Mouse (Mus musculus): ENCODE results near the gene Wipi1. TPM values are rescaled to one million over a fixed set of nuclear protein-coding genes. Genes with fewer than 3 reads are reported as not detected.

The Wipi1 gene
- polyA plus RNA-seq, 1 experiment from 2014 or later: 31.5 TPM

DNA sequence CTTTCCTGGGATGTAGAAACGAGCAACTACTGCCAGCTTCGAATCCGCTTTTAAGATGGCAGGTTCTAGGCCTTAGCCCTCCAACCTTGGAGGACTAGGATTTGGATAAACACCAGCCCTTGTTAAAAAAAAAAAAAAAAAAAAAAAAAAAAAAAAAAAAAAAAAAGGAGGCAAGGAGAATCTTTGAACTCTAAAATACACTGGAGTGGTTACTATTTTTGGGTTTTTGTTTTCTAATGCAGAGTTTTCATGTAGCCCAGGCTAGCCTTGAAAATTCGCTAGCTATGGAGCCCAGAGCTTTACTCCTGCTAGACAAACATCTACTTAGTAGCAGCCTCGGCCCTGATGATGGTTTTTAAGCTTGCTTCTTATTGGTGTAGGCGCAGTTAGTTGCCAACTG, 4.2 kb downstream of the Wipi1 start:
- H3K9me3 ChIP-seq (ENCODE audit: control insufficient read depth, low read length): no peaks in the 10 kb centered on the region
- H3K4me3 ChIP-seq (ENCODE audit: control insufficient read depth in 1 of 2, insufficient read depth in 1 of 2, low read depth in 1 of 2, low read length in 2 of 2): no peak overlapping the region
- no peaks in the 10 kb centered on the region for H3K27me3 ChIP-seq (ENCODE audit: control insufficient read depth, insufficient read depth, low read length)
- ATAC-seq (ENCODE audit: insufficient number of reproducible peaks, insufficient read depth, low FRiP score, low read depth): no peak
- H3K36me3 ChIP-seq (ENCODE audit: control insufficient read depth, insufficient read depth, low read length): peaks cover 28% of the 10 kb centered on the region
- H3K4me2 ChIP-seq (ENCODE audit: low read length): no peak overlapping the region
- WGBS: 82% methylated on average over 6 of the region's 6 CpGs
- H3K9ac ChIP-seq (ENCODE audit: low read length): no peak overlapping the region
- no peak overlapping the region for H3K27ac ChIP-seq (replicated peaks in 1 of 2; ENCODE audit: control insufficient read depth in 1 of 2, insufficient read depth in 1 of 2, low read depth in 2 of 2, low read length in 2 of 2)
- peaks cover 6 to 21% of the 10 kb centered on the region in 2 experiments for H3K4me1 ChIP-seq (ENCODE audit: control insufficient read depth in 2 of 2, insufficient read depth in 2 of 2, low read length in 2 of 2)

DNA sequence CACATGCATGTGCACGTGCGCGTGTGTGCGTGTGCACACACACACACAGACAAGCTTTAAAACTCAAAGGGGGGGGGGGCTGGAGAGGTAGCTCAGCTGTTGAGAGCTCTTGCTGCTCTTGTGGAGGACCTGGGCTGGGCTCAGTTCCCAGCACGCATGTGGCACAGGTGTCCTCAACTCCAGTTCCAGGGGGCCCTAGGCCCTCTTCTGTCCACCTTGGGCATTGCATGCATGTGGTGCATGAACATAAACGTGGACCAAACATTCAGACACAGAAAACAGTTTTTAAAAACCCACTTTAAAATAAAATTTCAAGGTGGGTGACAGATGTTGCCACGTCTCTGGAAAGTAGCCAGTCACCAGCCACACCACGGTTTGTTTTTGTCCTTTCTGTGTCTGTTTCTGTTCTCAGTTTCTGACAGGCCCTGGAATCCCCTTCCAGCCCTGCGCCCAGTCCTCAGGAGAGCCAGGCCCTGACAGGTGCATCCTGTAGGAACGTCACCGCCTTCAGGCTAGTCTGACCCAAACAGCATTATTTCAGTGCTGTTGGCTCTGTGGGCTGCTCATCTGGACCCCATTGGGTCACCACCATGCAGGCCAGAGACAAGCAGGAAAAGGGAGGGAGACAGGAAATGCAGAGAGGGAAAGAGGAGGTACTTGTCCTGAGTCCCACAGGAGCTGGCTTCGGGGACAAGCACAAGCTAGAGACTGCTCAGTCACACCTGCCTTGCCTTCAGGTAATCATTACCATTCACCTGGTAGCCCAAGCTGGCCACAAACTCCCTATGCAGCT, 12.8 kb downstream of the Wipi1 start:
- ATAC-seq (ENCODE audit: insufficient number of reproducible peaks, insufficient read depth, low FRiP score, low read depth): no peak
- peaks cover 92% of the 10 kb centered on the region for H3K36me3 ChIP-seq (ENCODE audit: control insufficient read depth, insufficient read depth, low read length)
- WGBS: 82% methylated on average over 12 of the region's 12 CpGs

DNA sequence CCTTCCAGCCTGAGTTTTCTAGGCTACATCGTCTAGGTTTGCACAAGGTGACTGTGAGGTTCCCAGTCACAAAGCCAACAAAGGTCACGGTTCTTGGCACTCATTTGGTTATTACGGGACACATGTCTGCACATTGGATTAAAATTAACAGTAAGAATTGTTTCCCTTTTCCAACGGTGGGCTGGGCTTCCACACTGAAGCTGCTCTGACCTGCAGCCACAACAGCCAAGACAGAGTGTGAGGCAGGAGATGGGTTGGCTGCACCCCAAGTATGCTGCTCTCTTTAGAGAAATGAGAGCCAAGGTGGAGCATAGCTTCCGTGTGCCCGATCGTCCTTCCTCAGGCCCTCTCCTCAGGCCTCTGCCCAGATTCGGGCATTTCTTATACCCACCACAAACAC, 17.0 kb downstream of the Wipi1 start:
- Histone ChIP-seq H3K27me3 (ENCODE audit: control insufficient read depth, insufficient read depth, low read length) (no peaks in the 10 kb centered on the region), H3K9me3 (ENCODE audit: control insufficient read depth, low read length) (no peaks in the 10 kb centered on the region), H3K27ac (replicated peaks in 1 of 2; ENCODE audit: control insufficient read depth in 1 of 2, insufficient read depth in 1 of 2, low read depth in 2 of 2, low read length in 2 of 2) (no peak overlapping the region), H3K36me3 (ENCODE audit: control insufficient read depth, insufficient read depth, low read length) (peaks cover 56% of the 10 kb centered on the region), H3K9ac (ENCODE audit: low read length) (no peak overlapping the region), H3K4me3 (ENCODE audit: control insufficient read depth in 1 of 2, insufficient read depth in 1 of 2, low read depth in 1 of 2, low read length in 2 of 2) (no peak overlapping the region), H3K4me1 (ENCODE audit: control insufficient read depth in 2 of 2, insufficient read depth in 2 of 2, low read length in 2 of 2) (peaks cover 4 to 9% of the 10 kb centered on the region in 2 experiments), H3K4me2 (ENCODE audit: low read length) (no peak overlapping the region)
- no peak for ATAC-seq (ENCODE audit: insufficient number of reproducible peaks, insufficient read depth, low FRiP score, low read depth)
- WGBS: 92% methylated on average over 8 of the region's 8 CpGs

More for the DNA sequence above, 12.8 kb downstream of the Wipi1 start:
- no peaks in the 10 kb centered on the region for H3K9me3 ChIP-seq (ENCODE audit: control insufficient read depth, low read length)
- no peak overlapping the region for H3K9ac ChIP-seq (ENCODE audit: low read length)
- H3K4me1 ChIP-seq (ENCODE audit: control insufficient read depth in 2 of 2, insufficient read depth in 2 of 2, low read length in 2 of 2): no peaks in the 10 kb centered on the region
- no peaks in the 10 kb centered on the region for H3K27me3 ChIP-seq (ENCODE audit: control insufficient read depth, insufficient read depth, low read length)
- no peak overlapping the region for H3K4me2 ChIP-seq (ENCODE audit: low read length)
- no peak overlapping the region for H3K4me3 ChIP-seq (ENCODE audit: control insufficient read depth in 1 of 2, insufficient read depth in 1 of 2, low read depth in 1 of 2, low read length in 2 of 2)
- no peak overlapping the region for H3K27ac ChIP-seq (replicated peaks in 1 of 2; ENCODE audit: control insufficient read depth in 1 of 2, insufficient read depth in 1 of 2, low read depth in 2 of 2, low read length in 2 of 2)

DNA sequence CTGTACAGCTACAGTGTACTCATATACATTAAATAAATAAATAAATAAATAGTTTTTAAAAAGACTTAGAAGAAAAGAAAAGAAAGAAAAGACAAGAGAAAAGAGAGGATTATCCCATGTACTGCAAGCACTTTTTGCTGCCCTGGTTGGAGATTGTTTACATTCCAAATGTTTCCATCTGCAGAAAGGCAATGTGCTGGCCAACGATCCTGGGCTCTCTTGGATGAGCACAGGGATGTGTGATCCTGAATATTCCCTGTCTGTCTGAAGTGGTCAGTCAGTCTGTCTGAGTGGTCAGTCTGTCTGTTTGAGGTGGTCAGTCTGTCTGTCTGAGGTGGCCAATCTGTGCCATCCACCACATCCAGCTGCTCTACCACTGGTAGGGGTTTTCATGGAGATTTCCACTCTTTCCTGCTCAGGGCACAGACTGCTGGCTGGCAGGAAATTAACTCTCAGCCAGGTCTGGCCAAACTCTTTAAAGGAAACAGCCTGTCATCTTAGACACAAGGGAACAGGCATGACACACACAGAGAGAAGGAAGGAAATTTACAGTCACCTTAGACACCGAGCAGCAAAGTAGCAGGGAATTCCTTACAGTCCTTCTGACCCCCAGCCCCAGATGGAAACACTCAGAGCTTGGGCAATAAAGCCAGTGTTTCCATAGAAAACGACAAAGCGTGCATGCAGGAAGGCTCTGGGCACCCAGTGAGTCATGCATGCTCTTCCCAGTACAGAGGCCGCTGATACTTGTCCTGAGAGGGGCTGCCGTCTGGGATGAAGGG, 18.4 kb downstream of the Wipi1 start:
- Histone ChIP-seq H3K27me3 (ENCODE audit: control insufficient read depth, insufficient read depth, low read length) (no peaks in the 10 kb centered on the region), H3K4me3 (ENCODE audit: control insufficient read depth in 1 of 2, insufficient read depth in 1 of 2, low read depth in 1 of 2, low read length in 2 of 2) (no peak overlapping the region), H3K4me1 (ENCODE audit: control insufficient read depth in 2 of 2, insufficient read depth in 2 of 2, low read length in 2 of 2) (peaks cover 5 to 14% of the 10 kb centered on the region in 2 experiments), H3K4me2 (ENCODE audit: low read length) (no peak overlapping the region), H3K27ac (replicated peaks in 1 of 2; ENCODE audit: control insufficient read depth in 1 of 2, insufficient read depth in 1 of 2, low read depth in 2 of 2, low read length in 2 of 2) (peak overlapping the region; percentile 43 to 55), H3K9me3 (ENCODE audit: control insufficient read depth, low read length) (no peaks in the 10 kb centered on the region), H3K36me3 (ENCODE audit: control insufficient read depth, insufficient read depth, low read length) (peaks cover 43% of the 10 kb centered on the region), H3K9ac (ENCODE audit: low read length) (no peak overlapping the region)
- 43% methylated on average over 6 of the region's 6 CpGs for WGBS
- peak; percentile 41; the same call in 1 of the 2 replicates for ATAC-seq (ENCODE audit: insufficient number of reproducible peaks, insufficient read depth, low FRiP score, low read depth)

DNA sequence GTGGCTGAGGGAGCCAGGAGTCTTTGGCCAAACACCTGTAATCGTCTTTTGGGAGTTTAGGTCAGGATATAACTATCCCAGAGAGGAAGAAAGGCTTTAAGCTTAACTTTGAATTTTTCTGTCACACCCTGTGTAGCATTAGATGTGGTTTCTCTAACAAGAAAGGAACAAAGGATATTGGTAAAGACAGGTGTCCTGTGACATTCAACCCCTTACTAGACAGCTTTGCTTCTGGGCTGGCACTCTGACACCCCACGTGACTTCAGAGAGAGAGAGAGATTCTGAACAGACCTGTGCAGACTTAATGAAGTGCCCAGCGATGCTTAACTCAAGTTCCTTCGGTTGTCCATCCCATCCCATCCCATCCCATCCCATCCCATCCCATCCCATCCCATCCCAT, 20.3 kb downstream of the Wipi1 start:
- no peak overlapping the region for H3K9ac ChIP-seq (ENCODE audit: low read length)
- WGBS: 84% methylated on average over 4 of the region's 4 CpGs
- no peaks in the 10 kb centered on the region for H3K9me3 ChIP-seq (ENCODE audit: control insufficient read depth, low read length)
- no peak for ATAC-seq (ENCODE audit: insufficient number of reproducible peaks, insufficient read depth, low FRiP score, low read depth)
- peaks cover 29% of the 10 kb centered on the region for H3K36me3 ChIP-seq (ENCODE audit: control insufficient read depth, insufficient read depth, low read length)
- no peaks in the 10 kb centered on the region for H3K27me3 ChIP-seq (ENCODE audit: control insufficient read depth, insufficient read depth, low read length)
- H3K27ac ChIP-seq (replicated peaks in 1 of 2; ENCODE audit: control insufficient read depth in 1 of 2, insufficient read depth in 1 of 2, low read depth in 2 of 2, low read length in 2 of 2): no peak overlapping the region
- H3K4me3 ChIP-seq (ENCODE audit: control insufficient read depth in 1 of 2, insufficient read depth in 1 of 2, low read depth in 1 of 2, low read length in 2 of 2): no peak overlapping the region
- no peak overlapping the region for H3K4me2 ChIP-seq (ENCODE audit: low read length)
- H3K4me1 ChIP-seq (ENCODE audit: control insufficient read depth in 2 of 2, insufficient read depth in 2 of 2, low read length in 2 of 2): peaks cover 14 to 32% of the 10 kb centered on the region in 2 experiments

DNA sequence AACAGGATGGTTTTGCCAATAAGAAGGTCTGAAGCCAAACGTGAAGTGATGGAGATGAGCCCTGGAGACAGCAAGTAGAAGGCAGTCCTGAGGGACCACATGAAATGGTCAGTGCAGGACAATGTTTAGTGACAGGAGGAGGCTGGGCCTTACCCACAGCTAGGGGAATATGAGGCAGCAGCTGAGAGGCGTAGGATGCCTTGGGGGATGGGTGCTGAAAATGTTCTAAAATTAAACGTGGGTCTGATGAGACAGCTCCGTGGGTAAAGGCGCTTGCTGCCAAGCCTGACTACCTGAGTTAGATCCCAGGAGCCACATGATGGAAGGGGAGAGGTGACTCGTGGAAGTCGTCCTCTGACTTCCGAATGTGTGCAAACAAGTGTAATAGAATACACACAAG, 21.8 kb downstream of the Wipi1 start:
- H3K4me3 ChIP-seq (ENCODE audit: control insufficient read depth in 1 of 2, insufficient read depth in 1 of 2, low read depth in 1 of 2, low read length in 2 of 2): no peak overlapping the region
- peaks cover 14% of the 10 kb centered on the region for H3K36me3 ChIP-seq (ENCODE audit: control insufficient read depth, insufficient read depth, low read length)
- H3K27ac ChIP-seq (replicated peaks in 1 of 2; ENCODE audit: control insufficient read depth in 1 of 2, insufficient read depth in 1 of 2, low read depth in 2 of 2, low read length in 2 of 2): peak overlapping the region in 1 of 2 experiments; percentile 21; a peak in 1 of 4 replicates
- no peak overlapping the region for H3K4me2 ChIP-seq (ENCODE audit: low read length)
- peaks cover 14 to 32% of the 10 kb centered on the region in 2 experiments for H3K4me1 ChIP-seq (ENCODE audit: control insufficient read depth in 2 of 2, insufficient read depth in 2 of 2, low read length in 2 of 2)
- no peaks in the 10 kb centered on the region for H3K27me3 ChIP-seq (ENCODE audit: control insufficient read depth, insufficient read depth, low read length)
- WGBS: 33% methylated on average over 8 of the region's 8 CpGs
- no peaks in the 10 kb centered on the region for H3K9me3 ChIP-seq (ENCODE audit: control insufficient read depth, low read length)
- ATAC-seq (ENCODE audit: insufficient number of reproducible peaks, insufficient read depth, low FRiP score, low read depth): 0 out of 2 replicates have a peak, but pooled peaks have one; percentile 35
- no peak overlapping the region for H3K9ac ChIP-seq (ENCODE audit: low read length)

DNA sequence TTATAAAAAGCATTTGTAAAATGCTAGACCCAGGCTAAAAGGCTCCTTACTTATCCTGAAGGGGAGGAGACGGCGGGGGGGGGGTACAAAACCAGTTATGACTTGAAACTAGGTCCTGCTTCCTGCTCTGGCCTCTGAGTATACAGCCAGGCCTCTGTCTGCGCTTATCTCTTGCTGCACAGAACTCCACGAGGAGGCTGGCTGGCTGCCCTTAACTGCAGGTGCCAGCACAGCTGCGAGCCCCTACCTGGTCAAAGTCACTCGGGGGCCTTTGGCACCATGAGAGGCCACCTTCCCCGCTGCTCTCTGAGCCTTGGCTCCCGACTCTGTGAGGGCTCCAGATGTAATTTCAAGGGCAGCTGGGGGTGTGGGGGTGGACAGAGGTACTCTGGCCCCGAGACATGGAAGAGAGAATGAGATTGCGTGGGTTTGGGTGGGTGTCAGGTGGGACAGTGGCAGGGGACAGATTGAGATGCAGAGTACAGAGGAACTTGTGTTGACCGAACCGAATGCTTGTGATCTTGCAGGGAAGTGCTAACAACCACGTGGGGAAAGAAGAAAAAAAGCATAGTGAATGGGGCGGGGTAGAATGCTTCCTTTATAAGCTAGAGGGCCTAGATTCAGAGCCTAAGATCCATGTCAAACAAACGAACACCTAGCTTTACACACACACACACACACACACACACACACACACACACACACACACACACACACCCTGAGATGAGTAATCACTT, 24.0 kb downstream of the Wipi1 start:
- Histone ChIP-seq H3K9ac (ENCODE audit: low read length) (peak overlapping the region; percentile 30; the same call in 1 of the 2 replicates), H3K4me2 (ENCODE audit: low read length) (peak overlapping the region; percentile 40), H3K36me3 (ENCODE audit: control insufficient read depth, insufficient read depth, low read length) (peaks cover 22% of the 10 kb centered on the region), H3K4me3 (ENCODE audit: control insufficient read depth in 1 of 2, insufficient read depth in 1 of 2, low read depth in 1 of 2, low read length in 2 of 2) (no peak overlapping the region), H3K9me3 (ENCODE audit: control insufficient read depth, low read length) (no peaks in the 10 kb centered on the region), H3K27me3 (ENCODE audit: control insufficient read depth, insufficient read depth, low read length) (no peaks in the 10 kb centered on the region), H3K27ac (replicated peaks in 1 of 2; ENCODE audit: control insufficient read depth in 1 of 2, insufficient read depth in 1 of 2, low read depth in 2 of 2, low read length in 2 of 2) (peak overlapping the region in 1 of 2 experiments; percentile 62; a peak in 3 of 4 replicates), H3K4me1 (ENCODE audit: control insufficient read depth in 2 of 2, insufficient read depth in 2 of 2, low read length in 2 of 2) (peaks cover 12 to 32% of the 10 kb centered on the region in 2 experiments)
- 28% methylated on average over 15 of the region's 15 CpGs for WGBS
- ATAC-seq (ENCODE audit: insufficient number of reproducible peaks, insufficient read depth, low FRiP score, low read depth): peak; percentile 62
